Mouse (Mus musculus): ENCODE results near the gene Chkb. TPM values are rescaled to one million over a fixed set of nuclear protein-coding genes. Genes with fewer than 3 reads are reported as not detected.

Gene Chkb
- polyA plus RNA-seq, 2 experiments: 46.9 to 72.6 TPM

GRCm38 (mm10) chr15:89461321-89461720, 31.6 kb upstream of the Chkb start:
- no peak overlapping the region for H3K27ac ChIP-seq (replicated peaks; ENCODE audit: low read depth, low read length)
- WGBS: 82% methylated on average over 15 of the region's 15 CpGs
- no peaks in the 10 kb centered on the region for H3K4me1 ChIP-seq (ENCODE audit: control insufficient read depth, insufficient read depth, low read length)
- DNase-seq (ENCODE audit: low spot score): no peak
- H3K9me3 ChIP-seq (ENCODE audit: control insufficient read depth, low read length): no peaks in the 10 kb centered on the region
- no peaks in the 10 kb centered on the region for H3K36me3 ChIP-seq (ENCODE audit: control insufficient read depth, insufficient read depth, low read length)
- H3K27me3 ChIP-seq (ENCODE audit: control insufficient read depth, insufficient read depth, low read length): no peaks in the 10 kb centered on the region
- no peak for ATAC-seq (ENCODE audit: low FRiP score, low read depth)
- no peak overlapping the region for H3K9ac ChIP-seq (ENCODE audit: low read depth, low read length, severe bottlenecking)
- no peak overlapping the region for H3K4me2 ChIP-seq (replicated peaks; ENCODE audit: low read depth, low read length, severe bottlenecking)
- no peak overlapping the region for H3K4me3 ChIP-seq (replicated peaks; ENCODE audit: low read length)
- TF ChIP-seq POLR2A (IDR thresholded peaks at IDR 0.05; ENCODE audit: borderline replicate concordance, extremely low read depth, insufficient read depth, insufficient read length): no peak

GRCm38 (mm10) chr15:89460298-89460697, 30.6 kb upstream of the Chkb start:
- ATAC-seq (ENCODE audit: low FRiP score, low read depth): no peak
- no peak for TF ChIP-seq POLR2A (IDR thresholded peaks at IDR 0.05; ENCODE audit: borderline replicate concordance, extremely low read depth, insufficient read depth, insufficient read length)
- H3K36me3 ChIP-seq (ENCODE audit: control insufficient read depth, insufficient read depth, low read length): no peaks in the 10 kb centered on the region
- H3K4me3 ChIP-seq (replicated peaks; ENCODE audit: low read length): no peak overlapping the region
- H3K4me2 ChIP-seq (replicated peaks; ENCODE audit: low read depth, low read length, severe bottlenecking): no peak overlapping the region
- H3K9me3 ChIP-seq (ENCODE audit: control insufficient read depth, low read length): no peaks in the 10 kb centered on the region
- no peak overlapping the region for H3K27ac ChIP-seq (replicated peaks; ENCODE audit: low read depth, low read length)
- no peak overlapping the region for H3K9ac ChIP-seq (ENCODE audit: low read depth, low read length, severe bottlenecking)
- no peaks in the 10 kb centered on the region for H3K4me1 ChIP-seq (ENCODE audit: control insufficient read depth, insufficient read depth, low read length)
- DNase-seq (ENCODE audit: low spot score): no peak
- WGBS: 80% methylated on average over 10 of the region's 10 CpGs
- H3K27me3 ChIP-seq (ENCODE audit: control insufficient read depth, insufficient read depth, low read length): no peaks in the 10 kb centered on the region

- ATAC-seq (ENCODE audit: low FRiP score, low read depth) (no peak), DNase-seq (ENCODE audit: low spot score) (no peak)
- H3K4me2 ChIP-seq (replicated peaks; ENCODE audit: low read depth, low read length, severe bottlenecking): no peak overlapping the region
- no peaks in the 10 kb centered on the region for H3K36me3 ChIP-seq (ENCODE audit: control insufficient read depth, insufficient read depth, low read length)
- no peak for TF ChIP-seq POLR2A (IDR thresholded peaks at IDR 0.05; ENCODE audit: borderline replicate concordance, extremely low read depth, insufficient read depth, insufficient read length)
- no peak overlapping the region for H3K9ac ChIP-seq (ENCODE audit: low read depth, low read length, severe bottlenecking)
- no peaks in the 10 kb centered on the region for H3K4me1 ChIP-seq (ENCODE audit: control insufficient read depth, insufficient read depth, low read length)
- WGBS: 83% methylated on average over 7 of the region's 7 CpGs
- no peak overlapping the region for H3K4me3 ChIP-seq (replicated peaks; ENCODE audit: low read length)
- H3K27ac ChIP-seq (replicated peaks; ENCODE audit: low read depth, low read length): no peak overlapping the region
- no peaks in the 10 kb centered on the region for H3K9me3 ChIP-seq (ENCODE audit: control insufficient read depth, low read length)
- no peaks in the 10 kb centered on the region; the same call in 1 of the 2 replicates for H3K27me3 ChIP-seq (ENCODE audit: control insufficient read depth, insufficient read depth, low read length)
Observed at GRCm38 (mm10) chr15:89459821-89460220, 30.1 kb upstream of the Chkb start.

- H3K9ac ChIP-seq (ENCODE audit: low read depth, low read length, severe bottlenecking): no peak overlapping the region
- no peak for TF ChIP-seq POLR2A (IDR thresholded peaks at IDR 0.05; ENCODE audit: borderline replicate concordance, extremely low read depth, insufficient read depth, insufficient read length)
- 95% methylated on average over 15 of the region's 15 CpGs for WGBS
Observed at GRCm38 (mm10) chr15:89458942-89459341, 29.2 kb upstream of the Chkb start.

GRCm38 (mm10) chr15:89455642-89456041, 25.9 kb upstream of the Chkb start:
- H3K9ac ChIP-seq (ENCODE audit: low read depth, low read length, severe bottlenecking): no peak overlapping the region
- no peak for TF ChIP-seq POLR2A (IDR thresholded peaks at IDR 0.05; ENCODE audit: borderline replicate concordance, extremely low read depth, insufficient read depth, insufficient read length)
- peaks cover 4% of the 10 kb centered on the region; the same call in 1 of the 2 replicates for H3K4me1 ChIP-seq (ENCODE audit: control insufficient read depth, insufficient read depth, low read length)
- no peaks in the 10 kb centered on the region for H3K36me3 ChIP-seq (ENCODE audit: control insufficient read depth, insufficient read depth, low read length)
- peaks cover 12% of the 10 kb centered on the region for H3K27me3 ChIP-seq (ENCODE audit: control insufficient read depth, insufficient read depth, low read length)
- no peak overlapping the region for H3K4me3 ChIP-seq (replicated peaks; ENCODE audit: low read length)
- DNase-seq (ENCODE audit: low spot score) (no peak), ATAC-seq (ENCODE audit: low FRiP score, low read depth) (no peak)
- no peak overlapping the region for H3K4me2 ChIP-seq (replicated peaks; ENCODE audit: low read depth, low read length, severe bottlenecking)
- H3K27ac ChIP-seq (replicated peaks; ENCODE audit: low read depth, low read length): no peak overlapping the region
- H3K9me3 ChIP-seq (ENCODE audit: control insufficient read depth, low read length): no peaks in the 10 kb centered on the region
- 73% methylated on average over 6 of the region's 6 CpGs for WGBS

More at GRCm38 (mm10) chr15:89458942-89459341, 29.2 kb upstream of the Chkb start:
- peaks cover 6% of the 10 kb centered on the region for H3K27me3 ChIP-seq (ENCODE audit: control insufficient read depth, insufficient read depth, low read length)
- no peaks in the 10 kb centered on the region for H3K9me3 ChIP-seq (ENCODE audit: control insufficient read depth, low read length)
- peaks cover under 1% of the 10 kb centered on the region; the same call in 1 of the 2 replicates for H3K4me1 ChIP-seq (ENCODE audit: control insufficient read depth, insufficient read depth, low read length)
- H3K4me3 ChIP-seq (replicated peaks; ENCODE audit: low read length): no peak overlapping the region
- no peak overlapping the region for H3K4me2 ChIP-seq (replicated peaks; ENCODE audit: low read depth, low read length, severe bottlenecking)
- H3K27ac ChIP-seq (replicated peaks; ENCODE audit: low read depth, low read length): no peak overlapping the region
- DNase-seq (ENCODE audit: low spot score): no peak
- ATAC-seq (ENCODE audit: low FRiP score, low read depth): no peak
- no peaks in the 10 kb centered on the region for H3K36me3 ChIP-seq (ENCODE audit: control insufficient read depth, insufficient read depth, low read length)

- Histone ChIP-seq H3K4me1 (ENCODE audit: control insufficient read depth, insufficient read depth, low read length) (peaks cover 4% of the 10 kb centered on the region; the same call in 1 of the 2 replicates), H3K36me3 (ENCODE audit: control insufficient read depth, insufficient read depth, low read length) (no peaks in the 10 kb centered on the region), H3K4me3 (replicated peaks; ENCODE audit: low read length) (peak overlapping the region; percentile 47; the same call in 1 of the 2 replicates), H3K27ac (replicated peaks; ENCODE audit: low read depth, low read length) (no peak overlapping the region), H3K4me2 (replicated peaks; ENCODE audit: low read depth, low read length, severe bottlenecking) (no peak overlapping the region), H3K27me3 (ENCODE audit: control insufficient read depth, insufficient read depth, low read length) (peaks cover 12% of the 10 kb centered on the region), H3K9ac (ENCODE audit: low read depth, low read length, severe bottlenecking) (no peak overlapping the region), H3K9me3 (ENCODE audit: control insufficient read depth, low read length) (no peaks in the 10 kb centered on the region)
- DNase-seq (ENCODE audit: low spot score) (no peak), ATAC-seq (ENCODE audit: low FRiP score, low read depth) (no peak)
- no peak for TF ChIP-seq POLR2A (IDR thresholded peaks at IDR 0.05; ENCODE audit: borderline replicate concordance, extremely low read depth, insufficient read depth, insufficient read length)
- 25% methylated on average over 5 of the region's 6 CpGs for WGBS
Observed at GRCm38 (mm10) chr15:89454857-89455256, 25.1 kb upstream of the Chkb start.

All from limb, embryonic 14.5 days (tissue).